Mouse (Mus musculus): ENCODE results near the gene Dnajb3.

- TF ChIP-seq GATA1 (IDR thresholded peaks at IDR 0.05; ENCODE audit: borderline replicate concordance, low read length): no peak
- no peak for TF ChIP-seq FLI1 (IDR thresholded peaks at IDR 0.05; ENCODE audit: low read length)
Observed at GRCm38 (mm10) chr1:88233421-88234247, 28.1 kb upstream of the Dnajb3 start.
